Mouse (Mus musculus) liver, embryonic 16.5 days (tissue): ENCODE data around the gene Them7. TPM values are rescaled to one million over a fixed set of nuclear protein-coding genes. Genes with fewer than 3 reads are reported as not detected.

Experiments used
- ATAC-seq: fragments of 200-750 bp; cut with Nextera tagmentation; 2 replicates; pipeline ENCODE4 v1.8.0; 2017; ENCODE audit warnings: low read depth, mild to moderate bottlenecking, moderate number of reproducible peaks, moderate library complexity
- H3K27ac ChIP-seq: fragments of 300-500 bp; sonication (generic); 2 replicates; pipeline ENCODE4 v1.5.1; 2014; ENCODE audit warnings: mild to moderate bottlenecking, low read length
- H3K27me3 ChIP-seq: fragments of 300-500 bp; sonication (generic); 2 replicates; pipeline ENCODE4 v1.6.1; 2014; ENCODE audit warnings: low read depth, low read length, mixed read lengths; ENCODE audit not compliant: control insufficient read depth, insufficient read depth
- H3K36me3 ChIP-seq: fragments of 300-500 bp; sonication (generic); 2 replicates; pipeline ENCODE4 v1.6.1; 2014; ENCODE audit warnings: mild to moderate bottlenecking; ENCODE audit not compliant: control insufficient read depth, insufficient read depth
- H3K4me1 ChIP-seq: fragments of 300-500 bp; sonication (generic); 2 replicates; pipeline ENCODE4 v1.6.1; 2014; ENCODE audit warnings: low read depth, low read length, mixed read lengths; ENCODE audit not compliant: control insufficient read depth
- H3K4me2 ChIP-seq: fragments of 300-500 bp; sonication (generic); 2 replicates; pipeline ENCODE4 v1.6.1; 2014; ENCODE audit warnings: low read depth, low read length, mixed read lengths
- H3K4me3 ChIP-seq: fragments of 300-500 bp; sonication (generic); 2 replicates; pipeline ENCODE4 v1.5.1; 2014; ENCODE audit warnings: low read depth, mild to moderate bottlenecking, low read length
- H3K9ac ChIP-seq: fragments of 300-500 bp; sonication (generic); 2 replicates; pipeline ENCODE4 v1.6.1; 2014; ENCODE audit warnings: low read depth, low read length
- H3K9me3 ChIP-seq: fragments of 300-500 bp; sonication (generic); replicated peaks from 2 replicates; pipeline ENCODE4 v1.6.1; 2016; ENCODE audit warnings: low read length; ENCODE audit not compliant: control insufficient read depth
- WGBS: fragments of 180-500 bp; shearing (Covaris S2); extraction: QIAGEN DNeasy Blood & Tissue Kit; methylation state at CpG from one replicate; pipeline ENCODE4 v1.1.7; 2014; ENCODE audit not compliant: insufficient replicate concordance; 5-methylcytosine and 5-hydroxymethylcytosine counted together
- polyA plus RNA-seq: library from polyadenylated mRNA; unstranded; fragments of >200 nt; fragmentation: Nextera tagmentation; extraction: Ambion mirVana; gene quantifications from 2 replicates; pipeline ENCODE4 v1.2.1, GENCODE M21; 2015

Them7 gene
- polyA plus RNA-seq, 1 experiment from 2014 or later: 2.4 TPM

DNA sequence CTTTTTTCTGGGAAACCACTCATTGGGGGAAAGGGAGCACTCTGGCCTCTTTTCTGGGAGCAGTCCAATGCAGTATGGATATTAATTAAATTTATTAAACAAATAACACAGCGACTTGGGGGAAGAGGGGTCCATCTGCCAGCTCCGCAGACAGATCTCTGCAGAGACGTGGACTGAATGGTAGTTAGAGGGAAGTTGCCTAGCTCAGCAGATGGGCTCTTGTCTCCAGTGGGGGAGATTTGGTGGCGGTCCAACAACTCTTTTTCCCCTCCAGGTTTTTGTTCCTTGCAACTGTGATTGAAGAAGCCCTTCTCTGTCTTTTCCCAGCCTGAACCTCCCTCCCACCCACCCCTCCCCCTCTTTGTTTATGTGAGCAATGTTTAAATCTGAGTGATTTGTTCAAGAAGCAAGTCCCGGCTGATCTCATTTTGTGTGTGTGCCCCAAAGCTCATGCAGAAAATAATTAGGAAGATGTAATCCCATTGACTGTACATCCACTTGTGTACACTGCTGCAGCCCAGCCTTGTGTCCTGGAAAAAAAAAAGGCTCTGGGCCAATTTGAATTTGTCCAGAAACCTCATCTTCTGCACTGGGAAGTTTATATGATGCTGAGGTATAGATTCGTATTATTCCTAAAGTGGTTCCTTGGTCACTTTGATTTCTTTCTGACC, 58.4 kb downstream of the Them7 start:
- Histone ChIP-seq H3K4me2 (no peak overlapping the region), H3K9me3 (no peaks in the 10 kb centered on the region), H3K27me3 (no peaks in the 10 kb centered on the region), H3K27ac (no peak overlapping the region), H3K4me3 (no peak overlapping the region), H3K36me3 (no peaks in the 10 kb centered on the region), H3K9ac (no peak overlapping the region), H3K4me1 (no peaks in the 10 kb centered on the region)
- WGBS: 61% methylated on average over 6 of the region's 6 CpGs
- no peak for ATAC-seq

DNA sequence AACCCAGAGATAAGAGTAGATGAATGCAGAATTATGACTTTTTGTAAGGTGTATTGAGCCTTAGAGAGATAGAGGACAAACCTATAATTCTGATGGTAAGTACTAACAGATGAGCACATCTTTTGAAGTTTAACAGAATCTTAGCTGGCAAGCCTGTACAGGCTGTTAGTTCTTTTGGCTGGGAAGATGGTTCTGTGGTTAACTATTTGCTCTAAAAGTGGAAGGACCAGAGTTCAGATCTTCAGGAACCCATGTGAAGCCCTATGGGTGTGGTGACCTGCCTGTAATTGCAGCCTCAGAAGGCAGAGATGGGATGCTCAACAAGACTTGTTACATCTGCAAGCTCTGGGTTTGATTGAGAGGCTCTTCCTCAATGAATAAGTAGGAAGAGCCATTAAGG, 59.7 kb downstream of the Them7 start:
- no peaks in the 10 kb centered on the region for H3K36me3 ChIP-seq

DNA sequence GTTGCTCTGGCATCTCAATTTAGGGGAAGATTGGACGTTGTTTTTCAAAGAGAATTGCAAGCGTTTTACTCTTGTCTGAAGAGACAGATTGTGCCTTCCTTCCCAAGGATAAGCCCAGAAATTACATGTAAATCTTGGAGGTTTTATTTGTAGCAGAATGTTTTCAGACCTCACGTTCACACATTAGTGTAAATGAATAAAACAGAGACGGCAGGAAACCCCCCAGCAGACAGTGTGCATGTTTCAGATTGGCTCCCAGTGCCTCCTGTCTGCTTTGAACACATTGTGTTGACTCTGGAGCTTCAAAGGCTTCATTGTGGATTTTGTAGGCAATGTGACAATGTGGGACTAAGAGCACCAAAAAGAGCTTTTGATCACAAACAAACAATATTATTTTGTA, 60.7 kb downstream of the Them7 start:
- Histone ChIP-seq H3K4me3 (no peak overlapping the region), H3K9me3 (no peaks in the 10 kb centered on the region), H3K9ac (no peak overlapping the region), H3K36me3 (no peaks in the 10 kb centered on the region), H3K27me3 (no peaks in the 10 kb centered on the region), H3K4me2 (no peak overlapping the region), H3K4me1 (no peaks in the 10 kb centered on the region), H3K27ac (no peak overlapping the region)
- ATAC-seq: no peak
- 49% methylated on average over 4 of the region's 4 CpGs for WGBS

More for the DNA sequence above, 59.7 kb downstream of the Them7 start:
- Histone ChIP-seq H3K27me3 (no peaks in the 10 kb centered on the region), H3K4me1 (no peaks in the 10 kb centered on the region), H3K9me3 (no peaks in the 10 kb centered on the region), H3K27ac (no peak overlapping the region), H3K4me2 (no peak overlapping the region), H3K4me3 (no peak overlapping the region), H3K9ac (no peak overlapping the region)
- ATAC-seq: no peak

DNA sequence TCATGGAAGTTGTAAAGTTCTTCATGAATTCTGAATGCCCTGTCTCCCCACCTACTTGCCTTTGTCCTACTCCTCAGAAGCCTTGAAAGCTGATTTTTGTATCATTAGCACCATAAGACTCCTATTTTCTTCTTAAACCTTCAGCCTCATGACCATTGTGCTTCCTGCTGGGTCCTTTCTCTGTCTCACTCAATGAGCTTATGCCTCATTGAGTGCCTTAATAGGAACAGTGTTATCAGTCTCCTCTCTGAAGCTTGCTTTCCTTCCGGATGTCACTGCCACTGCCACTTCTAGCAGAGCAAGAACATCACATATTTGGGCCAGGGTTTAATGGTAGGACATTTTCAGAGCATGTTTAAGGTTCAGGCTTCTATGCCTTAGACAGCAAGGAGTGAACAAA, 71.7 kb downstream of the Them7 start:
- Histone ChIP-seq H3K4me1 (no peaks in the 10 kb centered on the region), H3K4me3 (no peak overlapping the region), H3K27ac (no peak overlapping the region), H3K36me3 (no peaks in the 10 kb centered on the region), H3K27me3 (no peaks in the 10 kb centered on the region), H3K9me3 (no peaks in the 10 kb centered on the region), H3K9ac (no peak overlapping the region), H3K4me2 (no peak overlapping the region)
- ATAC-seq: no peak
- 45% methylated on average over 1 of the region's 1 CpGs for WGBS

DNA sequence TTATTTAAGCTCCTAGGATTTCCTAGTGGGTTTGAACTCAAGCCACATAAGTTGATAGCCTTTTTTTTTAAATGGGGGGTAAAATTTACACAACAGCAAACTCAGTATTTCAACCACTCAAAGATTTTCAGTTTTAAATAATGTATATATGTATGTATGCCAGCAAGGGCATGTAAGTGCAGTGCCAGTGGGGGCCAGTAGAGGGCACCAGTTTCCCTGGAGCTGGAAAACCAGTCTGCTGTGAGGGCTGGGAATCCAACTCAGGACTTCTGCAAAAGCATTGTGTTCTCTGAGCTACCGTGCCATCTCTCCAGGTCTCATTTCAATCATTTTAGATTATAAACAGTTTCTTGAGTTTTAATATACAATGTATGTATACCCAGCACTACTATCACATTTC, 74.8 kb downstream of the Them7 start:
- H3K4me1 ChIP-seq: no peaks in the 10 kb centered on the region
- H3K9ac ChIP-seq: no peak overlapping the region
- ATAC-seq: no peak
- no peak overlapping the region for H3K27ac ChIP-seq
- no peak overlapping the region for H3K4me3 ChIP-seq
- no peaks in the 10 kb centered on the region for H3K9me3 ChIP-seq
- 77% methylated on average over 1 of the region's 1 CpGs for WGBS
- no peaks in the 10 kb centered on the region for H3K27me3 ChIP-seq
- no peaks in the 10 kb centered on the region for H3K36me3 ChIP-seq
- H3K4me2 ChIP-seq: no peak overlapping the region

GRCm38 (mm10) chr2:105301082-105301481, 77.0 kb downstream of the Them7 start:
- no peak overlapping the region for H3K9ac ChIP-seq
- ATAC-seq: no peak
- WGBS: 87% methylated on average over 8 of the region's 8 CpGs

GRCm38 (mm10) chr2:105301531-105301930, 77.4 kb downstream of the Them7 start:
- WGBS: 39% methylated on average over 10 of the region's 10 CpGs
- no peak for ATAC-seq
- Histone ChIP-seq H3K9me3 (no peaks in the 10 kb centered on the region), H3K4me3 (no peak overlapping the region), H3K36me3 (no peaks in the 10 kb centered on the region), H3K27ac (no peak overlapping the region), H3K27me3 (no peaks in the 10 kb centered on the region), H3K4me1 (no peaks in the 10 kb centered on the region), H3K4me2 (no peak overlapping the region), H3K9ac (no peak overlapping the region)

More at GRCm38 (mm10) chr2:105301082-105301481, 77.0 kb downstream of the Them7 start:
- no peaks in the 10 kb centered on the region for H3K36me3 ChIP-seq
- no peaks in the 10 kb centered on the region for H3K4me1 ChIP-seq
- H3K4me3 ChIP-seq: no peak overlapping the region
- H3K27me3 ChIP-seq: no peaks in the 10 kb centered on the region
- H3K4me2 ChIP-seq: no peak overlapping the region
- H3K9me3 ChIP-seq: no peaks in the 10 kb centered on the region
- H3K27ac ChIP-seq: no peak overlapping the region

- H3K4me3 ChIP-seq: no peak overlapping the region
- WGBS: 60% methylated on average over 6 of the region's 6 CpGs
- no peak overlapping the region for H3K27ac ChIP-seq
- no peaks in the 10 kb centered on the region for H3K4me1 ChIP-seq
- H3K9me3 ChIP-seq: no peaks in the 10 kb centered on the region
- H3K36me3 ChIP-seq: no peaks in the 10 kb centered on the region
- no peaks in the 10 kb centered on the region for H3K27me3 ChIP-seq
- no peak overlapping the region for H3K4me2 ChIP-seq
- ATAC-seq: no peak
- no peak overlapping the region for H3K9ac ChIP-seq
Observed at GRCm38 (mm10) chr2:105303962-105304514, 79.9 kb downstream of the Them7 start.

DNA sequence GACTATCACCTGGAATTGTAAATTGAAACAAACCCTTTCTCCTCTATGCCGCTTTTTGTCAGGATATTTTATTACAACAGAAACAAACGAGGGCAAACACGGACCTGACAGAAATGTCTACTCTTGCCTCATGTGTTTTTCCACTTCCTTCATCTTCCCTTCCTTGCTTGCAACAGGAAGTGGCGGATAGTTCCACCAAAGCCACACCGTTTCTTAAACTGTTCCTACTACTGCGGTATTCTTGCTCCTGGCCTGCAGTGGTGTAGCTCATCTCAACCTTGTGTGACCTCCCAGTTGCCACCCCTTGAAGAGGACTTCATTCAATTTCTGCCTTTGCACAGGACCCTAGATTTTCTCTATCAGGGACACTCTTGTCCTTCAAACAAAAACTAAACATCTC, 81.8 kb downstream of the Them7 start:
- Histone ChIP-seq H3K36me3 (no peaks in the 10 kb centered on the region), H3K4me3 (no peak overlapping the region), H3K4me2 (no peak overlapping the region), H3K4me1 (no peaks in the 10 kb centered on the region), H3K27ac (no peak overlapping the region), H3K9ac (no peak overlapping the region), H3K27me3 (no peaks in the 10 kb centered on the region), H3K9me3 (no peaks in the 10 kb centered on the region)
- no peak for ATAC-seq
- 41% methylated on average over 6 of the region's 6 CpGs for WGBS
